Mouse (Mus musculus) urinary bladder, postnatal 10 days (tissue): Measurements from ENCODE around the gene Ube2q2.
"Not testable (repeated sequence)": the region's sequence is repeated elsewhere in the genome, so short reads cannot be mapped to it uniquely, and the experiment has no call there.

Experiments
- DNase-seq: peaks from one replicate; pipeline ENCODE4 v3.0.0; 2022; ENCODE audit warnings: low spot score

Ube2q2 gene

DNA sequence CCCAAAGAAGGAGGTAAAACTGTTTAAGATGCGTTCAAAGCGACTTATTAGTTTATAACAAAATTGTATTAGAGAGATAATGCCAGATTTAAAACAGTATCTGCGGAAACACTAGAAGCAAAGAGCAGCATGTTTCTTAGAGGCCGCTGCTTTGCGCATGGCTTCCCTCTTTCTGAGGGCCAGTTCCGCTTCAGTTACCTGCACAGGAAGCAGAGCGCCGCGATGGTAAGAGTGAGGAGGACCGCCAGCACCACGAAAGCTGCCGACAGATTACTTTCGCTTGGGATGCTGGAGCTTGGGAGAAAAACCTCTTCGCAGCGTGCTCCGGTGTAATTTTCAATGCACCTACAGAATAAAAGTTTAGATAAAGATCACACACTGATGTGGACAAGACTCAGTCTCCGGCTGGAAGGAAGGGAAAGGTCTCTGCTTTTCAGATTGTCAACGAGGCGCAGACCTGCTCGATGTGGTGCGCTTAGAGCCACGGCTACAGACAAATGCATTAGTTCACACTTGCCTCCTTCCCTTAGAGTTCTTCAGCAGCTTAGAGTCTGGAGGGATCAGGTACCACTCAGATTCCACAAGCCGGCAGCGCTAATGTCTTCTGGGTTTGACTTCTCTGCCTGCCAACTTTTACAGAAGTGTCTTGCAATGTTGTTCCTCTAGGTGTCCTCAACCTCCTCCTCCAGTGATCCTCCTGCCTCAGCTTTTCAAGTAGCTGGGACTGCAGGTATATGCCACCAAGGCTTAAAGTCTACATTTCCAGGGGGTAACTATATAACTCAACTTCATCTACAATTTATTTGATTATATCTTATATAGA is 93.4 kb downstream of the Ube2q2 start:
- DNase-seq: no peak

DNA sequence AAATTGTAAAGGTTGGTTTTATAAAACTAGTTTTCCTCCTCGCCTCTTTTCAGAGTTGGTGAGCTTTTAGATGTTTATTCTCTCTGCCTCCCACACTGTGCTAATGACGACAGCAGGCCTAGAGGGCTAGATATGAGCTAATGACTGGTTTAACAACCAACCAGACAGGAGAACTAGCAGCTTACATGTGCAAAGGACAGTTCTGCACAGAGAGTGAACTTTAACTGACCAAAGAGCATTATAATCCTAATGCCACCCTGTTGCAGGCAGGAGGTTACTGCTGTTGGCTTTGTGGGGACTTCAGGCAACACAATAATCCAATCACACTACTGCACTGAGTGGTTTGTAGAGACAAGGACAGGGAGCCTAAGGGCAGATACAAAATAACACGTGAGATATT is 94.6 kb downstream of the Ube2q2 start:
- no peak for DNase-seq

DNA sequence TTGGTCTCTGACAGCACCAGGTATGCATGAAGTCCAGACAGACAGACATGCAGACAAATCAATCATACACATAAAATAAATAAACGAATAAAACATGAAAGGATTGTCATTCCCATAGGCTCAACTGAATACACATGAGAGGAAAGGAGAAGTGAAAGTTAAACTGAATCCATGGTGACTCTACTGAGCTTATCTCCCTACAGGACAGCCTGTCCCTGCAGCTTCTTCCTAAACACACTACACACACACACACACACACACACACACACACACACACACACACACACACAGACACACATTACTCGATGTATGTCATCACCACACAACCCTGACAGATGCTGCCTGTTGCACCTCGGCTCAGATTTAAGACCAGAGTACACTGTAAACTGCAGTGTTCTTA is 95.4 kb downstream of the Ube2q2 start:
- no peak for DNase-seq

DNA sequence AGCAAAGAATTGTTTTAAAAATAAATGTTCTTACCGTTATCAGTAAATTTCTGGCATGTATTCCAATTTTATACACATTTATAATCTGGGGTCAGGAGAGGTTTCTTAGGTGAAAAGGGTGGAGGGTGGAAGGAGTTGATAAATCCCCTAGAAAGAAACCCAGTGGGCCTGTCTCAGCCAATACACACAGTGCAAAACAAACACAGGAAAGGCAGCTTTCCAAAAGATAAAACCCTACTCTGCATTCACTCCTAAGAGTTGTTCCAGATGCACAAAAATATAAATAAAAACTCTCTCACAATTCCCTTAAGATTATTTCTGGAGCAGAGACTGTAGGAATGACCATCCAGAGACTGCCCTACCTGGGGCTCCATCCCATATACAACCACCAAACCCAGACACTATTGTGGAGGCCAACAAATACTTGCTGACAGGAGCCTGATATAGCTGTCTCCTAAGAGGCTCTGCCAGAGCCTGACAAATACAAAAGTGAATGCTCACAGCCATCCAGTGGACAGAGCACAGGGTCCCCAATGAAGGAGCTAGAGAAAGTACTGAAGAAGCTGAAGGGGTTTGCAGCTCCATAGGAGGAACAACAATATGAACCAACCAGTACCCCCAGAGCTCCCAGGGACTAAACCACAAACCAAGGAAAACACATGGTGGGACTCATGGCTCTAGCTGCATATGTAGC is 96.5 kb downstream of the Ube2q2 start:
- DNase-seq: not testable (repeated sequence)

DNA sequence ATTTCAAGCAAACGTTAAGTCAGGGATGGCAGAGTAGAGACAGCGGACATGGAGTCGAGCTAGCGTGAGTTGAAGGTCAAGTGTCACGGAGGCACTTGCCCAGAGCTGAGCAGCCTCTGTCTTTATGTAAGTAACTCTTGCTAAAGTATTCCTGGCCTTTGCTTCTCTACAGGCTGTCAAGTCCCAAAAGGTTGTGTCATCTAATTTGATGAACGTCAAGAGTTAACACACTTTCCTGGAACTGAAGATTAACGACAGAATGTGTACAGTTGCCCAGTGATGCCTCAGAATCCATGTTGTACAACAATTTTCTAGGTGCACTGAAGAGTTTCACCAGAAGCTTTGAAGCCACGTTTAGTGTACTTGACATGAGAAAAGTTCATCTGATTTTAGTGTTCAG is 97.8 kb downstream of the Ube2q2 start:
- DNase-seq: no peak

DNA sequence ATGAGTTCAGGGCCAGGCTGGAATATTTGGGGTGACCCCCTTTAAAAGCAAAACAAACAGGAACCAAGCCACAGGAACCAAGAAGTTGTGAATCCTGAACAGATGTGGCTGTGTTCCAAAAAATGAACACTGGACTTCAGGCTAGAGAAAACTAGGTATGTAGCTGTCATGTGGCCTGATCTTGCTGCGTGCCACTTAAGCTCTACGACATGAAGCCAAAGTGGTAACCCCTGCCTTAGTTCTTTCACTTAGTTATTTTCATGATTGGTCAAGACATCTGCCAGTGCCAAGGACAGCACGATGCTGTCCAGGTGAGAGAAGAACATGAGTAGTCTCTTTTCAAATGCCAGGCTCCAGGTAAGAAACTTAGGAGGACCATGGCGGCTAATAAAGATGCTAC is 98.3 kb downstream of the Ube2q2 start:
- DNase-seq: no peak

DNA sequence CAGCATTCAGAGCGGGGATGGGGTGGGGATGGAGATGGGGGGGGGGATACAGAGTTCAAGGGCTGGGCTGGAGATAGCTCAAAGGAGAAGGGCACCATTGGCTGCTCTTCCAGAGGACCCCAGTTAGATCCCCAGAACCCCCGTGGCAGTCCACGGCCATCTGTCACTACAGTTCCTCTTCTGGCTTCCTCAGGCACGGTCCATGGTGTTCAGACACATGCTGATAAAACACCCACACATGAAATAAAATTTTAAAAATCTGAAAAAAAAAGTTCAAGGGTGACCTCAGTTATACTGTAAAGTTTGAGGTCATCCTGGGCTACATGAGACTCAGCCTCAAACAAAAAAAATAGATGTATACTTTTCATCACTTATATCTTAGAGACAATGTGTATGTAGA is 99.8 kb downstream of the Ube2q2 start:
- no peak for DNase-seq

DNA sequence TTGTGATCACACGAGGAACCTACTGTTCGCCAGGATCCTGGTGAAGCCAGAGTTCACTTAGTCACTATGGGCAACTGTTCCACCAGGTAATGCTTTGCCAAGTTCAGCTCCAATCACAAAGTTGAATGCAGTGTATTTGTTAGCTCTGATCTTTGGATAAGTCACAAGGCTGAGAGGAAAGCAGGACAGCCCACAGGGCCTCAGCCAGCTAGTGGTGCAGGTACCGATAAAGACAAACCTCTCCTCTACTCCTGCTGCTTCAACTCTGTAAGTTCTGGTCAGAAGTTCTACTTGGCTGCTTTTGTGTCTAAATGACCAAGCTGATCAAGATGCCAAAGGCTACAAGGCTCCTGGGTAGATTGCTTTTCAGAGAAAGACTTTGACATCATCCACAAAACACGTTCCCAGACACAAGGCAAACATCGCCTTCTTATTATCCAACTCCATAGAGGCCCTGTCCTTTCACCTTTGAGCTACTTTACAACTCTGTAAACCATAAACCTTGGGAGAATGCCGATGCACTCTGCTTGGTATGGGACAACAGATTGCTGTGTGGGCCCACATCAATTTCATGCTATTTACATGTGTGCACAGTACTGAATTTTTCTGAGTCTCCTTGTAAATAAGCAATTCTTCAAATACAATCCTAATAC is 102.1 kb downstream of the Ube2q2 start:
- no peak for DNase-seq

DNA sequence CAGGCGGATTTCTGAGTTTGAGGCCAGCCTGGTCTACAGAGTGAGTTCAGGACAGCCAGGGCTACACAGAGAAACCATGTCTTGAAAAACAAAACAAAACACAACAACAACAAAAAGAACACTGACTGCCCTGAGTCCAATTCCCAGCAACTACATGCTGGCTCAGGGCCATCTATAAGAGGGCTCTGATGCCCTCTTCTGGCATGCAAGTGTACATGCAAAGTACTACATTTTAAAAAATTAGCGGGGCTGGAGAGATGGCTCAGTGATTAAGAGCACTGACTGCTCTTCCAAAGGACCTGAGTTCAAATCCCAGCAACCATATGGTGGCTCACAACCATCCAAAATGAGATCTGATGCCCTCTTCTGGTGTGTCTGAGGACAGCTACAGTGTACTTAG is 103.4 kb downstream of the Ube2q2 start:
- not testable (repeated sequence) for DNase-seq

DNA sequence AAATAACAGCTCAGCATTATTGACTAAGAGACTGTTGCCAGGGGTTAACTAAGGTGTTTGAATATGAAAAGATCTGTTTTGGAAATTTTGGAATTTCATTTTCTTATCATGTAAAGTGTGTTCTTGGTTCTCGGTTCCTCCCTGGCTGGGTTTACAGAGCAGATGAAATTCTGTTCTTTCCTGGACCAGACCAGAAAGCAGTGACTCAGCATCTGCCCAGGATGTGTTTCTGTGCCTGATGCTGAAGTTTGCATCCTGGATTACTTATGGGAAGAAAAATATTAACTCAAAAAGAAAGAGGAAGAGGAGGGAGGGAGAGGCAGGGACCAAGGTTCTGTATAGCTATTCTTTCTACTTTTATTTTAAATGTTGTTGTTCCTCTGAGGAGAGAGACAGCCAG is 105.2 kb downstream of the Ube2q2 start:
- DNase-seq: no peak

DNA sequence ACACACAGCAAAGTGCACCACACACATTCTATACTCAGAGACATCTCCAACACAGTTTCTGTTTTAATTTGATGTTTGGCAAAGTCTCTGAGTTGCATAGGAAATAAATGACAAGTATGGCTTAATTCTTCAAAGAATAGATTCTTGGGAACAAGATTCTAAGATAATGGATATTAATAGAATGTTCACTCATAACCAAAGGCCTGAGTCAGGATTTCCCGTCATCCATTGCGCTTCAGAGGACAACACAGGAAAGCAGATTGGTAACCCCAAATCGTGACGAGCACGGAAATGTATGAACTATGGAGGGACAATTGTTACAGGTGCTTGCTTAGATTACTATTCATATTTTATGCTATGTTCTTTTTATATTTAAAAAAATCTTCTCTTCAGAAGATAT is 106.4 kb downstream of the Ube2q2 start:
- no peak for DNase-seq

DNA sequence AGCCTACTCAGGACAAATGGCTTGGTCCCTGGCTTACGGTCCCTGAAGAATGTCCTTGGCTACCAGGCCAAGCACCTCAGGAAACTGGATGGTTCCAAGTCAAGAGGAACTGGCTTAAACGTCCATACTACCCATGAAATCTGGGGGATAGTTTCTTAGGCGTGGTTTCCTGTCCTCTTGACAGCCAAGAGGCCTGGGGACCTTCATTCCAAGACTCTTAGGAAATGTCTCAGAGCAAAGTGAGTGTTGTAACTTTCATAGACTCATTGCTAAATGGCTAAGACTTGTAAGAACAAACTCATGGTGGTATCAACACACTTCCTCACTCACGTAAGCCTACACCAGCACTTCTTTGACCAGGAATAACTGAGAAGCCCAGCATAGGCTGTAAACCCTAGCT is 107.0 kb downstream of the Ube2q2 start:
- no peak for DNase-seq

DNA sequence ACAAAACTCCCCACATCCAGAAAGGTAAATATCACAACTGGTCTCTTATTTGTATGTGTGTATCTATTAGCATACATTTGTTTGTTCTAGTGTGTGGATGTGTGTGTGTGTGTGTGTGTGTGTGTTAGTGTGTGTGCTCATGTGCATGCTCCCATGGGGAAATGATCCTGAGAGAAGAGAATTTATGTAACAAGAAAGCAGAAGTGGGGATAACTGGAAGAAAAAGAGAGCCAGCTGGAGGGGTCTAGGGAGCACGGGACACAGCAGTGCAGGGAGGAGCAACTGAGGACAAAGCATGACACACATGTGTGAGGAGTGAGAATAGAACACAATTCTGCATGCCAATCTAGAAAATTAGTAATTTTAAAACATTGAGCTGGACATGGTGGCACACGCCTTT is 108.5 kb downstream of the Ube2q2 start:
- DNase-seq: no peak
